Comparison of ENCODE assay signal across 9 mouse cellular contexts in the genomic region with DNA sequence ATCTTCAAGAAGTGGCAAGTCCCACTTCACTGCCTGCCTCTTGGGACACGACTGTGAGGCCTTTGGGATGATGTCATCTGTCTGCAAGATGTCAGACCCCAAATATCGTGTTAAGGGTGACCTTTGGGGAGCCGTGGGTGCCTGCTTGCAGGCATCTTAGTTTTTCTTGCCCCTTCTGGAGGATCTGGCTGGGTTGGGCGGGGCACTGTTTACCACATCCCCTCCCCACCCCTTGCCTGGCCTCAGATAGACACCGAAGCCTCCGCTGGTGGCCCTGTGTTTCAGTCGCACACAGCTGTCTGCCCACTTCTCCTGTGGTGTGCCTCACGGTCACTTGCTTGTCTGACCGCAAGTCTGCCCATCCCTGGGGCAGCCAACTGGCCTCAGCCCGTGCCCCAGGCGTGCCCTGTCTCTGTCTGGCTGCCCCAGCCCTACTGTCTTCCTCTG. TPM values are rescaled to one million over a fixed set of nuclear protein-coding genes. Genes with fewer than 3 reads are reported as not detected.
DNase-seq lines count a peak whose midpoint lies in the region; ATAC-seq and TF ChIP-seq lines count a peak whose summit lies in the region.
"Had no signal": no experiment of that assay in that cellular context is flagged by ENCODE, and none has a peak within 500 bp of the region (broad histone marks: within the 10 kb centered on the region; RNA-seq: fewer than 3 reads in every experiment).

A gene (plus strand): TSS at position 245 of the 447 bp plus-strand sequence.

- 19% methylated on average over 11 of the region's 11 CpGs for WGBS in liver, embryonic 13.5 days (ENCODE audit: insufficient replicate concordance)
- WGBS in midbrain, embryonic 14.5 days = 74% methylated on average over 11 of the region's 11 CpGs

- no peaks in the 10 kb centered on the region for H3K9me3 ChIP-seq in G1E (replicated peaks)
- H3K9me3 ChIP-seq in liver, embryonic 13.5 days (replicated peaks) = no peaks in the 10 kb centered on the region
- H3K9me3 ChIP-seq in midbrain, embryonic 14.5 days (ENCODE audit: control insufficient read depth, low read length) = no peaks in the 10 kb centered on the region
- H3K9me3 ChIP-seq: midbrain, embryonic 12.5 days had no signal

- H3K27ac ChIP-seq in liver, embryonic 13.5 days = no peak within 1 kb of the TSS
- H3K27ac ChIP-seq in midbrain, embryonic 14.5 days (replicated peaks; ENCODE audit: low read depth, low read length) = no peak within 1 kb of the TSS
- H3K27ac ChIP-seq: midbrain, embryonic 12.5 days had no signal

- peak; percentile 11 to 12 for DNase-seq in layer of hippocampus, postnatal 36 days
- DNase-seq in layer of hippocampus, adult 9-10 months (ENCODE audit: low spot score) = no peak
- no peak for DNase-seq in G1E (ENCODE audit: low spot score)
- DNase-seq in liver, embryonic 13.5 days = no peak
- peak; percentile 87 for DNase-seq in splenic B cell, adult 2 months (ENCODE audit: low read depth, low spot score)
- DNase-seq in midbrain, embryonic 14.5 days = no peak
- DNase-seq in gastrocnemius, postnatal 10 days = no peak
- DNase-seq in cerebellum, postnatal 14 days = no peak

- ATAC-seq in G1E (ENCODE audit: extremely low read depth, insufficient number of reproducible peaks, low FRiP score, poor library complexity, severe bottlenecking) = no peak
- peak; percentile 39; the same call in 1 of the 2 replicates for ATAC-seq in liver, embryonic 13.5 days (ENCODE audit: low read depth)
- no peak for ATAC-seq in midbrain, embryonic 14.5 days (ENCODE audit: low FRiP score, low TSS enrichment)

- H3K9ac ChIP-seq in liver, embryonic 13.5 days = no peak within 1 kb of the TSS
- no peak within 1 kb of the TSS for H3K9ac ChIP-seq in midbrain, embryonic 14.5 days (replicated peaks; ENCODE audit: low read length)
- H3K9ac ChIP-seq: midbrain, embryonic 12.5 days had no signal

- peak within 1 kb of the TSS; percentile 18; the same call in 1 of the 2 replicates for H3K4me3 ChIP-seq in G1E (ENCODE audit: low read depth, low read length)
- no peak within 1 kb of the TSS for H3K4me3 ChIP-seq in liver, embryonic 13.5 days (replicated peaks)
- no peak within 1 kb of the TSS for H3K4me3 ChIP-seq in midbrain, embryonic 14.5 days (replicated peaks; ENCODE audit: low read depth, low read length)
- H3K4me3 ChIP-seq: midbrain, embryonic 12.5 days had no signal

- peaks cover 91% of the 10 kb centered on the region for H3K27me3 ChIP-seq in G1E (ENCODE audit: insufficient read depth, low read length)
- H3K27me3 ChIP-seq in liver, embryonic 13.5 days = peaks cover 10% of the 10 kb centered on the region; the same call in 1 of the 2 replicates
- no peaks in the 10 kb centered on the region for H3K27me3 ChIP-seq in splenic B cell, adult 2 months (ENCODE audit: control insufficient read depth, insufficient read depth, low read length, poor library complexity, severe bottlenecking)
- H3K27me3 ChIP-seq in midbrain, embryonic 14.5 days (ENCODE audit: control insufficient read depth, insufficient read depth, low read length) = no peaks in the 10 kb centered on the region

- H3K4me2 ChIP-seq in liver, embryonic 13.5 days = peak within 1 kb of the TSS; percentile 13; the same call in 1 of the 2 replicates
- no peak within 1 kb of the TSS for H3K4me2 ChIP-seq in midbrain, embryonic 14.5 days (ENCODE audit: low read length)
- H3K4me2 ChIP-seq: midbrain, embryonic 12.5 days had no signal

- no peaks in the 10 kb centered on the region for H3K36me3 ChIP-seq in G1E (replicated peaks)
- no peaks in the 10 kb centered on the region for H3K36me3 ChIP-seq in liver, embryonic 13.5 days
- peaks cover 6% of the 10 kb centered on the region for H3K36me3 ChIP-seq in splenic B cell, adult 2 months (ENCODE audit: control insufficient read depth, insufficient read depth, low read length, poor library complexity, severe bottlenecking)
- H3K36me3 ChIP-seq in midbrain, embryonic 14.5 days (ENCODE audit: control insufficient read depth, insufficient read depth, low read length) = no peaks in the 10 kb centered on the region
- H3K36me3 ChIP-seq: midbrain, embryonic 12.5 days had no signal

- H3K4me1 ChIP-seq in G1E (ENCODE audit: insufficient read depth, low read depth, low read length) = peaks cover 34% of the 10 kb centered on the region
- peaks cover 22% of the 10 kb centered on the region for H3K4me1 ChIP-seq in liver, embryonic 13.5 days (replicated peaks)
- H3K4me1 ChIP-seq in midbrain, embryonic 14.5 days (ENCODE audit: control insufficient read depth, insufficient read depth, low read length) = no peaks in the 10 kb centered on the region
- H3K4me1 ChIP-seq: midbrain, embryonic 12.5 days had no signal

- no peak for TF ChIP-seq CTCF in G1E (IDR thresholded peaks at IDR 0.05; ENCODE audit: low read depth, low read length)

RNA-seq across cellular contexts. Expression of the gene that starts here (rescaled TPM):
- total RNA-seq in layer of hippocampus, postnatal 36 days (2021) = 1 to 10 TPM in 1 of 2 experiments, under 1 TPM in 1; 0.75 to 1.4 TPM
- total RNA-seq in G1E (2014; fragmentation: Nextera tagmentation) = not detected in 2 replicates
- 0.16 and 0.23 TPM in 2 replicates for total RNA-seq in G1E (2017)
- 0.11 and 0.14 TPM in 2 replicates for polyA plus RNA-seq in G1E (2012)
- 0.95 and 1.1 TPM in 2 replicates for polyA plus RNA-seq in liver, embryonic 13.5 days (2015; fragmentation: Nextera tagmentation; extraction: Ambion mirVana)
- 0.13 TPM in 1 of 2 replicates, not detected in the other for polyA plus RNA-seq in midbrain, embryonic 14.5 days (2014; fragmentation: Nextera tagmentation; extraction: Ambion mirVana)
- under 1 TPM; 0.42 to 0.70 TPM for total RNA-seq in gastrocnemius, postnatal 10 days (2021)

Comparison
In these comparisons a context has a peak if more than half of its experiments do, and no peak if none do; other contexts are left out.
1. DNase-seq: peak in layer of hippocampus, postnatal 36 days (2 of 2) and splenic B cell, adult 2 months (single experiment); none in layer of hippocampus, adult 9-10 months (single experiment), G1E (single experiment), liver, embryonic 13.5 days (single experiment), midbrain, embryonic 14.5 days (single experiment), gastrocnemius, postnatal 10 days (single experiment) and cerebellum, postnatal 14 days (0 of 2).